Mouse (Mus musculus): ENCODE results near the gene D330045A20Rik.
"Not testable (repeated sequence)": the region's sequence is repeated elsewhere in the genome, so short reads cannot be mapped to it uniquely, and the experiment has no call there.

The D330045A20Rik gene

DNA sequence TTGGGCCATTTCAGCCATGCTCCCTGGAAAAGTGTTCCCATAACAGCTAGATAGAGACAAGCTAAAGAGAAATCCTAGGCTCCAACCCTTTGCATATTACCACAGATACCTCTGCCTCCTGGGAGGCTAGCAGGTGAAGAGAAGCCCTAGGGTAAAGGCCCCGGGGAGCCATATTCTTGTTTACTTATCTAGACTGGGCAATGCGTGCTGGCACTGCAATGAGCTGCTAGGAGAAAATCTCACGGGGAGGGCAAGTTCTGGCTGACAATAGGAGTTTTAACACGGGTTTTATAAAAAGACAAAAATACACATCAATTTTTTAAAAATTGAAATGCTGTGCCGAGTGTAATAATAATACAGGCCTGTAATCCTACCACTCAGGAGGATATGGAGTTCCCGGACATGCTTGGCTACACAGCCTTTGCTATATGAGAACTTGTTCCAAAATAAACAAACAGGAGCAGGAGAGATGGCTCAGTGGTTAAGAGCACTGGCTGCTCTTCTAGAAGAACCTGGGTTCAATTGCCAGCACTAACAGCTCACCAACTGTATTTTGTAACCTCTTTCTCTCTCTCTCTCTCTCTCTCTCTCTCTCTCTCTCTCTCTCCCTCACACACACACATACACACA lies 98.6 kb downstream of the D330045A20Rik start:
- in situ Hi-C loops (cut with MboI) = no loop called here

DNA sequence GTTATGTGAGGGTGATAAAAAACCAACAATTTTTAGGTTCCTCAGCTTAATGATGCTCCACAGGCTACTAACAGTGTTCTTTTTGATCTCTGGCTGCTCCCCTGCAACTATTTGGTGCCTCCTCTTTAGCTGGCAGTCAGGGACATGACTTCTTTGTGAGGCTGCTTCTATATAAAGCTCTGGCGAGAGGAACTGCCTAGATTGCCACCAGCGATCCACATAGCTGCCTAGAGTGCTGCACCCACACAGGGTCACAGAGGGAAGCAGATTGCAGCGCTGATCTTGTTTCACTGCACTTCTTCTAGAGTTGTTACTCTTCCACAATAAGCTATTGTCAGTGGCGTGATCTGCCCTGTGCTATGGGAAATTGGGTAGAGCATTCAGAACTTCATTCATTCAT lies 103.4 kb downstream of the D330045A20Rik start:
- in situ Hi-C loops (cut with MboI) = no loop called here

DNA sequence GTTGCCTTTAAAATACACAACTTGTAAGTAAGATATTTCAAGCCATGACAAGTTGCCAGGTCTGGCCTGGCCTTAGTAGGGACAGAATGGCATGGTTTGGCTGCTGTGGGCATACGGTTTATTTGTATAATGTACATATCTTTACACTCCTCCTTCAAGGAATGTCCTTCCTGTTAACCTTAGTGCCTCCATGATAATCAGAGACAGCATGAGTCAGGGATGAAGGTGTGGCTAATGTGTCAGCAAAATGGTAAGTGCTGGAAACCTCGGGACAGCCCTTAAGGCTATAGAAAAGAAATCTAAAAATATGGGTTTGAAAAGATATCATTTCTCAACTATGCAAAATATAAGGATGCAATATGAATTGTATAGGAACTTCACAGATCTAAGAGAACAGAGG lies 106.5 kb downstream of the D330045A20Rik start:
- in situ Hi-C loops (cut with MboI) = not testable (repeated sequence)

DNA sequence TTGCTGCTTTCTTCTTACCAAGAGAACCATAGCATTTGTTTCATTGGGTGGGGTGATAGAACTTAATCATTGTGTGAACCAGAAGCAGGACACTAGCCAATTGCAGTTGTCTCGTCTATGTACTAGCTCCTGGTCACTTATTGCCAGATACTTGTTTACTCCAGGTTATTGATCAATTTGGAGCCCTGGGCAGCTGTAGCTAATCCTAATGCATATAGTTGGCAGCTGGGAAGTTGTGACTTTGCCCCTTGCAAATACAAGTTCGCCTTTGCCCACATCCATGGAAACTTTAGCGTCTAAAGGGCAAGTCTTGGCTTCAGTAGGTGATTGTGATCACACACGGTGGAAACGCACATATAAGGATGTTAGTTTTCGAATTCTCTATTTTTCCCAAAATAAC lies 116.2 kb downstream of the D330045A20Rik start:
- in situ Hi-C loops (cut with MboI) = no loop called here
